Mouse (Mus musculus): ENCODE results near the gene Arrdc4.
A peak's percentile ranks its signal among the peaks of the same experiment; 100 is the strongest.

Arrdc4 gene

GRCm38 (mm10) chr7:68748761-68749635, at the start of gene Arrdc4:
Gene Arrdc4, minus strand, starts transcription at chr7:68749241.
- peak; percentile 90 for DNase-seq (ENCODE audit: low spot score)

DNA sequence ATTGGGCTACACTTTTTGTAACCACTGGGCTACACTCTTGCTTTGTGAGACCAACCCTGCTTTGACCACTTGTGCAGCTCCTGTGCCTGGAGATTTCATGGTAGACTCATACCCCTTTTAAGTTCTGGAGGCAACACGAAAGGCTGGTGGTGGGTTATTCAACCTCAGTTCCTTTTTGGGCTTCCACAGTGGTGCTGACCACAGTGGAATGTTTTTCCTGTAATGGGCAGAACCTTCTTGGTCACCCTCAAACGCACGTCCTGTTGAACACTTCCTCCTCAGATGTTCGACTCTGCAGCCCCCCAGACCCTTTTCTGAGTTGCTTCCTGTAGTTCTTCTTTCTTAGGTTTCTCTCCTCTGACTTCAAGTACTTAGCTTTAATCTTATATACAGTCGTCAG, 46.5 kb upstream of the Arrdc4 start:
- no peak for DNase-seq (ENCODE audit: low spot score)

GRCm38 (mm10) chr7:68788711-68789110, 39.7 kb upstream of the Arrdc4 start:
- no peak for DNase-seq (ENCODE audit: low spot score)

- no peak for DNase-seq (ENCODE audit: low spot score)
Measured at GRCm38 (mm10) chr7:68771757-68772094, 22.7 kb upstream of the Arrdc4 start.

GRCm38 (mm10) chr7:68770894-68771756, 22.1 kb upstream of the Arrdc4 start:
- no peak for DNase-seq (ENCODE audit: low spot score)

- no peak for DNase-seq (ENCODE audit: low spot score)
Measured at GRCm38 (mm10) chr7:68765926-68766325, 16.9 kb upstream of the Arrdc4 start.

DNA sequence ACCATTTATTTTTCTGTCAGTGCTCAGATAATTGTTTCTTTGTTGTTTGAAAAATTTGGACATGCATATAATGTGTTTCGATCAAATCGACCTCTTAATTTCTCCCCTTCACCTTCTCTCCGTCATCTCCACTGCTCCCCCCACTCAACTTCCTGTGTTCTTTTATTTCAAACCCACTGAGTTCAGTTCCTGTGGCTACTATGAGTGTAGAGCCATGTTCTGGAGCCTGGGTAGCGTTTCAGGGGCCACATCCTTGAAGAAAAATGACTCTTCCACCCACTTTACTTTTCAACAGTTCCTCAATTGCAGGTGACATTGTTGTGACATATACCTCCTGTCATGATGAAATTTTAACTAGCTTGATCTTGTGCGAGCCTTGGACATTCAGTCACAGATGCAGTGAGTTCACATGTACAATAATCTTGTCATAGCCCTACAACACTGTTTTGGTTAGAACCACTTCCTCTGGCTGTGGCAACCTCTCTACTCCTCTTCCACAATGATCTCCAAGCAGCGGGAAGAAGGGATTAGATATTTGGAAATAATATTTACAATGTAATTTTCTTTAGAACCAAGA, 10.2 kb upstream of the Arrdc4 start:
- DNase-seq (ENCODE audit: low spot score): no peak

- no peak for DNase-seq (ENCODE audit: low spot score)
Measured at GRCm38 (mm10) chr7:68756656-68757204, 7.7 kb upstream of the Arrdc4 start.

GRCm38 (mm10) chr7:68749919-68750318, 878 bp upstream of the Arrdc4 start:
- DNase-seq (ENCODE audit: low spot score): no peak

DNA sequence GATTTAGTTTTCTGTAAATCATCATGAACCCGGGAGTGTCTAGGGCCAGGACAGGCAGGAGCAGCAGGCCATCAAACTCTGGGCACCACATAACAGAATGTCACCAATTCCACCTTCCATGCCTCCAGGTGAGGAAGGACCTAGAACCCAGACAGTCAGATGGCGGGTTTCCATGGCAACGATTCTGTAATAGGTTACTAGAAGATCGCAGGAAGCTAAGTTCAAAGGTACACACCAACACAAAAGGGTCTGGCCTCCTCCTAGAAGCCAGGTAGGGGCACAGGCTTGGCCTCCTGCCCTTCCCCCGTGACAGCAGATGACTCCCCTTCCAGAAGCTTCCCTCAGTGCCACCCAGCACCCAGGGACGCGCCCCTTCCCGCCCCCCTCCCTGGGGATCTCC, 680 bp downstream of the Arrdc4 start:
- peak; percentile 10 for DNase-seq (ENCODE audit: low spot score)

DNA sequence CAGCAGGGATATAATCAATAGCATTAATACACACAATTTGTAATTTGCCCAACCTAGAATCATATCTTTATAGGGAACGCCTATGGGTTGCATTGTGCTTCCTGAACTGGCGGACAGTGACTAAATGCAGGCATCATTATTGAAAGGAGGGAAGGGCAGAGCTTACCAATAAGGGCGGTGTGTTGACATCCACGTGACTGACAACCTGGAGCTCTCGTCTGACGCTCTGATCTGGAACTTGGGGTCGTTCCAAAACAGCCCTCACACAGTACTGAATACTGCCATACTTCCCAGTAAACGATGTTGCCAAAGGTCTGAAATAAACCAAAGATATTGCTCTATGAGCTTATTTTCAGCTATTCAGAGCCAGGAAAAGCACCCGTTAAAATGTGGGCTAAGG, 4.4 kb downstream of the Arrdc4 start:
- no peak for DNase-seq (ENCODE audit: low spot score)

DNA sequence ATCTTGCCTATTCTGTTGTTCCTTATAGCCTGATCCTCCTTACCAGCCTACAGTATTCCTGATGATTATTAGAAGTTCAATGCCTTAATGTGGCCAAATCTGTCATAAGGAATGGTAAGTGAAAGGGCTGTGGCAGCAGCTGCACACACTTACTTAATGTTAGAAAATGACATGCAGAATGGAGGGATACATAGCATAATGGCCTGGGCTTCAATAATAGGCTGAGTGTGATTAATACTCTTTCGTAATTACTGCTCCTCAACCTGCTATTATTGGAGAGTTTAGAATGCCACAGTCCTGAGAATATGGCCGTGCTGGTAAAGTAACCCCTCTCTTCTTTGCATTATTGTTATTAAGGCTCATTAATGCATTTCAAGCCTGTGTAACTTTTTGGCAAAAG, 4.8 kb downstream of the Arrdc4 start:
- no peak for DNase-seq (ENCODE audit: low spot score)

DNA sequence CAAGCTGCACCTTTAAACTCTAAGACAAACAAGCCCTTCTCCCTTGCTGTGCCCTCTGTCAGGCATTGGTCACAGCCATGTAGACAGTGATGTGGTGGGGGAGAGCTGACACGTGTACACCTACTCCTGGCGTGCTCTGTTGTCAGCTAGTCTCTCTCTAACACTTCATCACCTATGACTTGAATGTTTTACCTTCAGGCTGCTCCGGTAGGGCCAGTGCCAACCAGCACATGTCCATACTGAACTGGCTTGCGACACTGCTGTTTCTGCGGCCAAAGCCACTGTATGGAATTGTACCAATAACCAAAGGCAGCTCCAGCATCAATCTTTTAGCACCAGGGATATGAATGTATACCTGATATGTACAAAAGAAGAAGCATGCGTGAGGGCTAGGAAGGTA, 8.3 kb downstream of the Arrdc4 start:
- DNase-seq (ENCODE audit: low spot score): no peak

- no peak for DNase-seq (ENCODE audit: low spot score)
Measured at GRCm38 (mm10) chr7:68738676-68739399, 10.2 kb downstream of the Arrdc4 start.

DNA sequence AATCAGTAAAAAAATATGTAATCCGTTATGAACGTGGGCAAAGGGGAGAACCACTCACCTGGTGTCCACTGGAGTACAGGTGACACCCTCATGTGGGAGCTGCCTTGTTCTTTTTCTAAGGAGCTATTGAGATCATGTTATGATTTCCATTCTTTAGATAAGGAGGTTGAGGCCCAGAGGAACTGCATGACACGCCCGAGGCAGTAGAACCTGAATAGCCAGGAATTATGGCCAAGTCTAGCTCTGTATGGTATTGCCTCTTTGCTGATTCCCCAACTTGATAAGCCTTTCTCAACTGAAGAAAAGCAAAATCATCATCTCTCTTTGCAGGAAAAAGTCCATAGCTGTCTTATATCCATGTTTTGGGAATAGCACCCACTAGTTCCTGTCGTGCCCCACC, 22.7 kb downstream of the Arrdc4 start:
- DNase-seq (ENCODE audit: low spot score): no peak

GRCm38 (mm10) chr7:68724711-68725110, 24.3 kb downstream of the Arrdc4 start:
- DNase-seq (ENCODE audit: low spot score): no peak

- DNase-seq (ENCODE audit: low spot score): no peak
Measured at GRCm38 (mm10) chr7:68721520-68721919, 27.5 kb downstream of the Arrdc4 start.

DNA sequence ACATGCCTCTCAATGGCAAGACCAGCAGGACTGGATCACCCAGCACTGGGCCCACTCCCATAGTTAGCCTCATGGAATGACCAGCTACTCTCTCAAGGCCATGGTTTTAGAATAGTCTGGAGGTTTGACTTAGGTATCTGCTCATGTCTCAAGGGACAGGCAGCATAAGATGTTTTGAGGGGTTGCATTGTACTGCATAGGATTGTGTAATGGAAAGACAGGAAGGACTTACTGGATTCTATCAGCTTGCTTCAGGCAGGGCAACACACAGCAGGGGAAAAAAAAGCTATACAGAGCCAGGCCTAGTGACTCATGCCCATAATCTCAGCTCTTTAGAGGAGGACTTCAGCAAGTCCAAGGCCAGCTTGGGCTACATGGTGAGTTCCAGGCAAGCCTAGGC, 31.1 kb downstream of the Arrdc4 start:
- DNase-seq (ENCODE audit: low spot score): no peak

DNA sequence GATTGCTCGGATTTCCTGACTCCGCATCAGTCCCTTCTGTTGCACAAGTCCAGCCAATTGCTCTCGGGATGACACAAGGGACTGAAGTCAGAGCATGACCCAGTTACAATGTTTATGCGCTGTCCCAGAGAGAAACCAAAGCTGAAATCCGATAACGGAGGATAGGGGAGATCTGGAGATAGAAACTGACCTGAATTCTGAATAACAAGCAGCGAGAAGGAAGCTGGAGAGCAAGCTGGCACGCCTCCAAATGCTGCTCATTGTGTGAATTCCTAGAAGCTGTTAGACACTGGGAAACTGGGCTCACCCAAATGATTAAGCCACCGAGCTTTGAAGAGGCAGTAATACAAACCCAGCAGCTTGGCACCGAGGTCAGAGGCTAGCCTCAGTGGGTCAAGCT, 31.5 kb downstream of the Arrdc4 start:
- DNase-seq (ENCODE audit: low spot score): no peak

DNA sequence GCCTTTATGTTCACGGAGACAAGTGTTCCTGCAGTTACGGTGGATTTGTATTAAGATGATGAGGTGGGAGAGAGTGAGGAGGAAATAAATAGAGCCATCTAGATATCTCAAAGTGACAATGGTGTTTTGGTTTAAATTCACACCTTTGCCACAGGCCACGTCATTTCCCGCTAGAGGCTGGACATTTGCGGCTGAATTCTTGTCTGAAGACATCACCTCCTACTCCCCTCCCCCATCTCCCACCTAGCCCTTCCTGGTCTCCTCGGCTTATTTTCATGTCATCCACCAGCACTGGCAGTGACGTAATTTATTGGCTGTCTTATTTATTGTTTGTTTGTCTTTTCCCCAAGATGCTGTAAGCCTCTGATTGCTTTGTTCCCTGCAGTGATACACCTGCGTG, 32.1 kb downstream of the Arrdc4 start:
- DNase-seq (ENCODE audit: low spot score): no peak

GRCm38 (mm10) chr7:68712928-68713327, 36.1 kb downstream of the Arrdc4 start:
- no peak for DNase-seq (ENCODE audit: low spot score)

- DNase-seq (ENCODE audit: low spot score): no peak
Measured at GRCm38 (mm10) chr7:68712425-68712824, 36.6 kb downstream of the Arrdc4 start.
